Mouse (Mus musculus): ENCODE measurements at regions not wholly inside any gene's neighbourhood (a gene's known extent, or its start where the extent isn't known, plus 50 kb on each side); places are given as distances from the start of the nearest gene placed in this dataset.

DNA sequence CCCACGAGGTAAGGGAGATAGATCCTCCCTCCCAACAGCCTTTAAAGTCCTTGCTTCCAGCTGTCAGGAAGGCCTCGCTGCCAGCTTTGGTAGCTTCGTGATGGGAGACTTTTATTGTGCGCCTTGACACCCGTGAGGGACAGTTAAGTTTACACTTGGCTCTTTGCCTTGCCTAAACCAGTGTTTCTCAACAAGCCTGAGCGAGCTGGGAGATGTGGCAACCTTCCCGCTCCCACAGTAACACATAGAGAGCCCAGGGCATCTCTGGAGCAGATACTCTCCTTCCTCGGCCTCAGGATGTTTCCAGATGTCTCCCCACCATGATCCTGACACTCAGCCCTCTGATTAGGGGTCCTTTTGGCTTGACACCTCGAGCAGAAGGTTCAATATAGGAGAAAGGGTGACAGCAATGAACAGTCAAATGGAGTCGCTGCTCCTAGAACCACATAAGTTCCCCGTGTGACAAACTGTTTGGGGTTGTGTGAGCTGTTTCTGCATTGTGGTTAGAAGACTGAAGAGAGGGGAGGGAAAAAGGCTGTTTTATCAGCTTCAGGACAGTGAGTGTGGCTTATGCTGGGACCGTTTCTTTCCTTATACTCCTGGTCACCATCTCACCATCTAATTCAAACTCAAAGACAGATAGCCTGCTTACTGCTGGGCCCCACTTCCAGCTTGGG is 129.1 kb upstream of the Rnaseh2b start:
- Histone ChIP-seq H3K4me2 (ENCODE audit: low read depth) (no peak overlapping the region), H3K9me3 (ENCODE audit: low read length) (no peaks in the 10 kb centered on the region), H3K36me3 (ENCODE audit: insufficient read depth) (no peaks in the 10 kb centered on the region), H3K4me1 (ENCODE audit: insufficient read depth) (no peaks in the 10 kb centered on the region; the same call in 1 of the 2 replicates), H3K9ac (no peak overlapping the region), H3K27me3 (ENCODE audit: insufficient read depth, low read length) (no peaks in the 10 kb centered on the region), H3K4me3 (ENCODE audit: low read depth, low read length) (no peak overlapping the region), H3K27ac (ENCODE audit: low read depth, low read length) (no peak overlapping the region)
- WGBS, result 64% methylated on average over 12 of the region's 12 CpGs
- ATAC-seq, result no peak
- TF ChIP-seq CTCF (IDR thresholded peaks at IDR 0.05; ENCODE audit: low read depth), result no peak
- DNase-seq, result no peak

DNA sequence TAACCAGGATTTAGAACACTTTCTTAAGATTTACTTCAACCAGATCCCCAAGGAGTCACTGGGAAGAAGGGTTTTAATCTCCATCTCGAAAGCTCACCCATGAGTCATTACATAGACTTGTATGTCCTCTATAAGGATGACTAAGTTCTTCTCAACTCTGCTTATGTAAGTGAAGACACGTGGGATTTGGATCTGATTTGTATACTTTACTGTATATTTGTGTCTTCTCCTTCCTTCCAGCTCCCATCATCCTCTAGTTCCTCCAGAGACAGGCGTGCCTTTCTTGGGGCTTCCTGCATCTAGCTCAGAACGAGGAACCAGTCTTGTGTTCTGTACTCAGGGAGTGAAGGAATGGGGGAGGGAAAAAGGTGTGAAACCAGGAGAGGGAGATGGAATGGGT is 127.5 kb upstream of the Rnaseh2b start:
- ATAC-seq, result no peak
- H3K27ac ChIP-seq (ENCODE audit: low read depth, low read length), result no peak overlapping the region
- 75% methylated on average over 4 of the region's 4 CpGs for WGBS
- H3K9ac ChIP-seq, result no peak overlapping the region
- DNase-seq, result no peak
- TF ChIP-seq CTCF (IDR thresholded peaks at IDR 0.05; ENCODE audit: low read depth), result no peak
- H3K9me3 ChIP-seq (ENCODE audit: low read length), result no peaks in the 10 kb centered on the region
- no peak overlapping the region for H3K4me3 ChIP-seq (ENCODE audit: low read depth, low read length)
- H3K4me2 ChIP-seq (ENCODE audit: low read depth), result no peak overlapping the region
- no peaks in the 10 kb centered on the region for H3K27me3 ChIP-seq (ENCODE audit: insufficient read depth, low read length)
- no peaks in the 10 kb centered on the region for H3K36me3 ChIP-seq (ENCODE audit: insufficient read depth)
- H3K4me1 ChIP-seq (ENCODE audit: insufficient read depth), result no peaks in the 10 kb centered on the region; the same call in 1 of the 2 replicates

DNA sequence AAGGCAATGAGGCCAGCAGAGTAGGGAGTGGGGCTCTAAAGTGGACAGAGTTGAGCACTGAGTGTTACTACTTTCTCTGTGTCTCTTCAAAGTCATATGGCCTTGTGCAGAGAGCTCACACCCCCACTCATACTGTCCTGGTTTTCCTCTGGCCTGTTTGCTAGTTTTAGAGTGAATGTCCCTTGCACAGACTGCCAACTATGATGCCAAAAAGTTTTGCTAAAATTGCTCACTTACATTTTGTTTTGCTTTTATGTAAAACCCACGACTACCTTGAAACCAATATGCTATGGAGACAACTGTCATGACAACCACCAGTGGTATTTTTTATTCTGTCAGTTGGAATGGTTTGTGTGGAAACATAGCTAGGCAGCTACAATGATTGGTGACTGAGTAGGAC is 126.4 kb upstream of the Rnaseh2b start:
- no peak overlapping the region for H3K4me3 ChIP-seq (ENCODE audit: low read depth, low read length)
- ATAC-seq, result no peak; the same call in 1 of the 2 replicates
- DNase-seq, result no peak
- H3K9ac ChIP-seq, result no peak overlapping the region
- no peaks in the 10 kb centered on the region; the same call in 1 of the 2 replicates for H3K4me1 ChIP-seq (ENCODE audit: insufficient read depth)
- H3K9me3 ChIP-seq (ENCODE audit: low read length), result no peaks in the 10 kb centered on the region
- TF ChIP-seq CTCF (IDR thresholded peaks at IDR 0.05; ENCODE audit: low read depth), result no peak
- H3K27me3 ChIP-seq (ENCODE audit: insufficient read depth, low read length), result no peaks in the 10 kb centered on the region
- H3K36me3 ChIP-seq (ENCODE audit: insufficient read depth), result no peaks in the 10 kb centered on the region
- 61% methylated on average over 1 of the region's 1 CpGs for WGBS
- H3K4me2 ChIP-seq (ENCODE audit: low read depth), result no peak overlapping the region
- no peak overlapping the region for H3K27ac ChIP-seq (ENCODE audit: low read depth, low read length)

DNA sequence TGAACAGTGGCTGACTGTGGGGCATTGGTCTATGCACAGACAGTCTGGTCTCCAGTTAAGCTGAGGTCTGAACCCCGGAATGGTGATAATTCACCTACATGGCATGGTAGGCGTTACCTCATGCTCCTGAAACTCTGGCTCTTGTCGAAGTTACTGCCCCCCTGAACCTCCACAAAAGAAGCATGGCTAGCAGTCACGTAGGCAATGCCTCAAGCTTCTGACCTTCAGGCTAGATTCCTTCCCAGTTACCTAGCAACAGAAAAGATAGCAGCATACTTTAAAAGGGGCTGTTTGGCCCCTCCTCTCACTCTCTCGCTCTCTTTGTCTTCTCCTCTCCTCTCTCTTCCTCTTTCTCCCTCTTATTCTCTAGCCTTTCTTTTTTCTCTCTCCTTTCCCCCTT is 125.8 kb upstream of the Rnaseh2b start:
- 56% methylated on average over 5 of the region's 5 CpGs for WGBS
- peak; percentile 20; the same call in 1 of the 2 replicates for ATAC-seq
- H3K27ac ChIP-seq (ENCODE audit: low read depth, low read length), result no peak overlapping the region
- no peak for TF ChIP-seq CTCF (IDR thresholded peaks at IDR 0.05; ENCODE audit: low read depth)
- no peak overlapping the region for H3K9ac ChIP-seq
- no peak overlapping the region for H3K4me3 ChIP-seq (ENCODE audit: low read depth, low read length)
- peak; percentile 8 for DNase-seq
- H3K4me1 ChIP-seq (ENCODE audit: insufficient read depth), result no peaks in the 10 kb centered on the region; the same call in 1 of the 2 replicates
- no peaks in the 10 kb centered on the region for H3K36me3 ChIP-seq (ENCODE audit: insufficient read depth)
- H3K9me3 ChIP-seq (ENCODE audit: low read length), result no peaks in the 10 kb centered on the region
- no peak overlapping the region for H3K4me2 ChIP-seq (ENCODE audit: low read depth)
- no peaks in the 10 kb centered on the region for H3K27me3 ChIP-seq (ENCODE audit: insufficient read depth, low read length)

DNA sequence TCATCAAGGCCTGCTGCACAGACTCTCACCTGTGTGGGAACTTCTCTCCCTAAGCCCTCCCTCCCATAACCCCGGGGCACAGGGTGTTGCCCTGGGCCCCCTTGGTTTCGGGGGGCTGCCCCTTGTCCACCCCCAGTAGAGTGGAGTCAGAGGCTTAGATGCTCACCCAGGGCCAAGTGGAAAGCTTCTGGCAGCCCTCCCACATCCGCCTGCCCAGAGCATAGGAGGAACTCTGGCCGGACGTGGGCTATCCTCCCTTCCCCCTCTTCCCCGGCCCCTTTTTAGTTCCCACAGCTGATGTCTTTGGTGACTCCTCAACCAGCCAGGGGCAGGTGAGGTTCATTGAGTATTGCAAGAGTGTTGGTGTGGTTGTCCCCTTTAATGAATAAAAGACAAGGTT is 125.3 kb upstream of the Rnaseh2b start:
- no peak for DNase-seq
- no peak overlapping the region for H3K4me2 ChIP-seq (ENCODE audit: low read depth)
- no peak for ATAC-seq
- H3K4me3 ChIP-seq (ENCODE audit: low read depth, low read length), result no peak overlapping the region
- H3K36me3 ChIP-seq (ENCODE audit: insufficient read depth), result no peaks in the 10 kb centered on the region
- no peaks in the 10 kb centered on the region; the same call in 1 of the 2 replicates for H3K4me1 ChIP-seq (ENCODE audit: insufficient read depth)
- no peak for TF ChIP-seq CTCF (IDR thresholded peaks at IDR 0.05; ENCODE audit: low read depth)
- no peak overlapping the region for H3K27ac ChIP-seq (ENCODE audit: low read depth, low read length)
- no peaks in the 10 kb centered on the region for H3K9me3 ChIP-seq (ENCODE audit: low read length)
- no peaks in the 10 kb centered on the region for H3K27me3 ChIP-seq (ENCODE audit: insufficient read depth, low read length)
- WGBS, result 82% methylated on average over 6 of the region's 6 CpGs
- H3K9ac ChIP-seq, result no peak overlapping the region

DNA sequence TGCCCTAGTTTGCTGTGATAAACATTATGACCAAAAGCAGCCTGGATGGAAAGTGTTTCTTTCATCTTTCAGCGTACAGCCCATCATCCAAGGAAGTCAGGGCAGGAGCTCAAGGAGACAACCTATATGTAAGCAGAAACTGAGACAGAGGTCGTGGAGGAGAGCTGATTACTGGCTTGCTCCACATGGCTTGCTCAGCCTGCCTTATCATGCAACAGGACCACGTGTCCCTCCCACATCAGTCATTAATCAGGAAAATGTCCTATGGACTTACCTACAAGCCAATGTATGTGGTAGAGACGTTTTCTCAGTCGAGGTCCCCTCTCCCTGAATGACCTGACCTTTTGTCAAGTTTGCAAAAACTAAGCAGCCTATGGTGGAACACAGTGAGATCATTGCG is 123.7 kb upstream of the Rnaseh2b start:
- Histone ChIP-seq H3K4me2 (ENCODE audit: low read depth) (no peak overlapping the region), H3K4me1 (ENCODE audit: insufficient read depth) (no peaks in the 10 kb centered on the region; the same call in 1 of the 2 replicates), H3K4me3 (ENCODE audit: low read depth, low read length) (no peak overlapping the region), H3K36me3 (ENCODE audit: insufficient read depth) (no peaks in the 10 kb centered on the region), H3K9ac (no peak overlapping the region), H3K27me3 (ENCODE audit: insufficient read depth, low read length) (no peaks in the 10 kb centered on the region), H3K27ac (ENCODE audit: low read depth, low read length) (no peak overlapping the region), H3K9me3 (ENCODE audit: low read length) (no peaks in the 10 kb centered on the region)
- TF ChIP-seq CTCF (IDR thresholded peaks at IDR 0.05; ENCODE audit: low read depth), result no peak
- ATAC-seq (no peak), DNase-seq (no peak)
- 84% methylated on average over 6 of the region's 6 CpGs for WGBS

DNA sequence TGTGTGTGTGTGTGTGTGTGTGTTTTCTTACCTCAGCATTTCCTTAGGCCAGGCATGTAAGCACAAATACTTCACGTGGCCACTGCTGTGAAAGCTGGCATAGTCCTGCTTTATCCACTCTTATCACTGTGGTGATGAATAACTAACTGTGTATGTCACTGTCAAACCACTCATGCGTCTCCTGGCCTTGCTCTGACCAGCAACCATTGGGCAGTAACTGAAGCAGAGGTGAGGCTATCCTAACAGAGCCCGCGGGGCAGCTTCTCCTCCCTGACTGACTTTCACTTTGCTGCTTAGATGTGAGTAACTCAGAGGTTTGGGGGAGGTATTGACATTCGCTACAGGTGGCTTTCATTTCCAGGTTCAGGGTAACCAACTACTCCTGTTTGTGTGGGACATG is 122.0 kb upstream of the Rnaseh2b start:
- Histone ChIP-seq H3K4me1 (ENCODE audit: insufficient read depth) (peaks cover 6% of the 10 kb centered on the region; the same call in 1 of the 2 replicates), H3K9me3 (ENCODE audit: low read length) (no peaks in the 10 kb centered on the region), H3K36me3 (ENCODE audit: insufficient read depth) (no peaks in the 10 kb centered on the region), H3K27me3 (ENCODE audit: insufficient read depth, low read length) (no peaks in the 10 kb centered on the region), H3K27ac (ENCODE audit: low read depth, low read length) (no peak overlapping the region), H3K4me2 (ENCODE audit: low read depth) (no peak overlapping the region), H3K9ac (no peak overlapping the region), H3K4me3 (ENCODE audit: low read depth, low read length) (no peak overlapping the region)
- 77% methylated on average over 5 of the region's 5 CpGs for WGBS
- ATAC-seq (no peak), DNase-seq (no peak)
- no peak for TF ChIP-seq CTCF (IDR thresholded peaks at IDR 0.05; ENCODE audit: low read depth)

Data from forebrain, postnatal 0 days (tissue).